Mouse (Mus musculus) cerebellum, postnatal 36 days (tissue): ENCODE data around the gene Lrrn4.

Experiments
- DNase-seq, 2 experiments: peaks; one replicate each; pipeline ENCODE4 v3.0.0; 2021 to 2022; ENCODE audit warnings: mixed read lengths in 2 of 2

The Lrrn4 gene

GRCm38 (mm10) chr2:132880844-132881645, at the start of gene Lrrn4:
TSS of gene Lrrn4 (minus strand) at chr2:132880891.
- DNase-seq, result no peak

GRCm38 (mm10) chr2:132928999-132929398, 48.3 kb upstream of the Lrrn4 start:
- no peak for DNase-seq

GRCm38 (mm10) chr2:132927871-132928270, 47.2 kb upstream of the Lrrn4 start:
- no peak for DNase-seq

GRCm38 (mm10) chr2:132927298-132927697, 46.6 kb upstream of the Lrrn4 start:
- no peak for DNase-seq

- DNase-seq, result no peak
These were observed 42.8 kb upstream of the Lrrn4 start for GRCm38 (mm10) chr2:132923290-132924085.

DNA sequence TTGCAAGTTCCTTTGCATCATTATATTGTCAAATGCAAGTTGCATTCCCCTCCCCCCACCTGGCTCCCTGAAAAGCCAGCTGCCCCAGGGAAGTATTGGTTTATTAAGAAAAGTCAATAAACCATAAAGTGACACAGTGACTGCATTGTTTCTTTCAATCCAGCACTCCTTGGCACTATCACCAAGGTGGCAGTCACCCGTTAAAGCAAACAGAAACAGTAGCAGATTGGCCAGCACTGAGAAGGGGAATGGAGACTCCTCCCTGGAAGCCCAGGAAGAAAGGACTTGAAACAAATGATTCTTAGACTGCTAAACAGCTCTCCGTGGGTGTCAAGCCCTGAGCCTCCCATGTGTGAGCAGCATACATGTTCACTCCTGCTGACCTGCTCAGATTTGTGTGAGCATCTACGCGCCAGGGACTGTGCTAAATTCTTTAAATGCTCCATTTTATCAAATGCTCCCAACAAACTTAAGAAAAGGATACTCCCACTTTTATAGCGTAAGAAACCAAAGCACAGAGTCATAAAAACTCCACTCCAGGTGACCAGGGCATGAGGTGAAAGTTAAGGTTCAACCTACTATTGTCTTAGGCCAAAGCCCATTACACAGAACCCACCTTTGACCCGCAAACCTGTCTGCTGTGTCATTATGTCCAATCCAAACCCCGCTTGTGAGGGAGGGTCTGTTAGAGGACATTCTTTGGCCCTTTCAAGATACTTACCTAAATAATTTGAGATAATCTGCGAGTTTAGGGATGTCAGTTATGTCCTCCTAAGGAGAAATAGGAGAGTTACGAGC, 41.6 kb upstream of the Lrrn4 start:
- no peak for DNase-seq

DNA sequence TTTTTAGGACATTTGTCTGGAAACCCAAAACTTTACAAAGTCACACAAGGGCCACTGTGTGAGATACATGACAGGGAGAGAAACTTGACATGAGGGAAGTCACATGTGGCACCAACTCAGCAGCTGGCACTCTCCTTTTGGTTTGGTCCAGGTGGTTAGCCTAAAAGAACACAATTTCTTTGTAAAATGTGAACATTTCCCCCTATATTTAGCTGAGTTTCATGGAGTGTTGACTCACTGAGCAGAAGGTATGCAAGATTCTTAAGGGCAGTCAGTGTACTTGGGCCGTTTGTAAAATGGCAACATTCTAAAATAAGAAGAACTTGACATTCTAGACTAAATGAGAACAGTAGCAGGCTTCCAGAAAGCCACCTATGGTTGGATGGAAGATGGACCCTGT, 34.1 kb upstream of the Lrrn4 start:
- no peak for DNase-seq

GRCm38 (mm10) chr2:132906763-132907162, 26.1 kb upstream of the Lrrn4 start:
- DNase-seq, result peak; percentile 17 to 54

DNA sequence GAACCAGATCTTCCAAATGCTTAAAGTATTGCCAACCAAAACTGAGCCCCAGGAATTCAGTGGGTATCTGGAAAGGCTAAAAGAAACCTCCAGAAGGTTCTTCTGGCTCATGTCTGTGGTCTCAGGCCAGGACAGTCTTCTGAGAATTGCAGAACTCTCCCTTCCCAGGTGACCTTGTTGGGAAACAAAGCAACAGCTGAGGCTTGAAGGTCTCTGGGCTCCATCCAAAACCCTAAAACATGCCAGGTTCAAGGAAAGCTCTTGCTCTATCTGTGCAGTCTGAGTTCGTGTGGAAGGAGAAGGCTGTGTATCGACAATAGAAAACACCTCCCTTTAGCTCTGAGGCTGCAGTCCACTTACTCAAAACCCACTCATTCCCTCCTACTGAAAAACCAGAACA, 24.3 kb upstream of the Lrrn4 start:
- no peak for DNase-seq

DNA sequence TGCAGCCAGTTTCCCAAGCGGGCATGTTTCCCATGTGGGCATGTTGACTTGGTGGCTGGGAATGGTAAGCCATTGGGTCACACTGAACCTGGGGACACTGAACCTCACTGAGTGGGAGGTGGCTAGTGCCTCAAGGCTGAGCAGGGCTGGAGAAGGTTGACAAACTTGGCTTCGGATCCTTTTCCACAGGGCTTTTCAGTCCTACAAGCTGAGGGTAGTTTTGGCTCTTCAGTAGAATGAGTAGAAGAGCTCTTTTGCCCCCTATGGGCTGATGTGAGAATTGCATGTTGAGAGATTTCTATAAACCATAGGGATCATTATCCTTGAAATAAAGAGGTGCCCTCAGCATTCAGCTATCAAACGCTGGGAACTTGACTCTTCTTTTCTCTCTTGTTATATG, 22.8 kb upstream of the Lrrn4 start:
- peak; percentile 27 to 71 for DNase-seq

DNA sequence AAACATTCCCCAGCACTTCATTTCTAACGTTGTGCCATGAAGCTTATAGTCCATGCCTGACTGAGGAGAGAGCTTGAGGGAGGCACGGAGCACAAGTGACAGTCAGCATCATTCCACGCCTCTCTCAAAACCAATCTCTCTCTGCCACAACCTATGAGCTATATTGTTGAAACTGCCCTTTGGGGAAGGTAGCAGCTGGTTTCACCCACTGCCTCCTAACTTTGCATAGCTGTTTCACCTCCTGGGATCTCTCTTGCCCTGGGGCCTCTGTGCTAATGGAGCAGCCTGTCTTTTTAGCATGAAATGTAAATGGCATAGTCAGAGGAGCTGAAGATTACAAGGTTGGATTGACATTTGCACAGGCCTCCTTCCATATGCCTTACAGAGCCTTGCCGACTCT, 21.4 kb upstream of the Lrrn4 start:
- no peak for DNase-seq

GRCm38 (mm10) chr2:132901636-132902035, 20.9 kb upstream of the Lrrn4 start:
- no peak for DNase-seq

GRCm38 (mm10) chr2:132900596-132900995, 19.9 kb upstream of the Lrrn4 start:
- DNase-seq, result no peak

GRCm38 (mm10) chr2:132898211-132898610, 17.5 kb upstream of the Lrrn4 start:
- DNase-seq, result no peak

DNA sequence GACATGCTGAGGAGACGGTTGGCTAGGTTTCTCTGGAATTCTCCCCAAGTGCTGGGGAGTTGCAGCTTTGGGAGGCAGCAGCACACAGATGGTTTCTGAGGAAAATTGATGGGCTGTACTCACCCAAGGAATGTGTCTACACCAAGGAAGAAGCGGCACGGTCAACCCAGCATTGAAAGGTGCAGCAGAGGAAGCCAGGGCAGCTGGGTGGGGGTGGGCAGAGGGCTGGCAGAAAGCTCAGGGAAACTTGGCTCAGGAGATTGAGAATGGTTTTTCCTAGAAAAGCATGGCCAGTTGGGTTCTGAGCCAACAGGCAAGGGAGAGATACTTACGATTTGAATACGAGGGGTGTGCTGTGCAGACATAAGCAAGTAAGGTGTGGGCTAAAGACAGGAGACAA, 13.1 kb upstream of the Lrrn4 start:
- no peak for DNase-seq

DNA sequence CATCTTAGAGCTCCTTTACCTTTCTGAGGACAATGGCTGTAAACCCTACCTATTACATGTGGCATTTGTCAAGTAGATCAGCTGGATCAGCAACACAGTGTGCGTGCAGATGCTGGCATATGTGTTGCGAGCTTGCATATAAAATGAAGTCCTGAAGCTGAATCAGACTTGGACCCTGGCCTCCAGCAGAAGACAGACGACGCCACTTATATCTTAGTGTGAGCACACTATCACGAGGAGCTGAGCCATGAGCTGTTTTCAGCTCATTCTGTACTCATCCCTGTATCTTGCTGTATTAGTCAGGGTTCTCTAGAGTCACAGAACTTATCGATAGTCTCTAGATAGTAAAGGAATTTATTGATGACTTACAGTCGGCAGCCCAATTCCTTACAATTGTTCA, 4.6 kb upstream of the Lrrn4 start:
- no peak for DNase-seq

DNA sequence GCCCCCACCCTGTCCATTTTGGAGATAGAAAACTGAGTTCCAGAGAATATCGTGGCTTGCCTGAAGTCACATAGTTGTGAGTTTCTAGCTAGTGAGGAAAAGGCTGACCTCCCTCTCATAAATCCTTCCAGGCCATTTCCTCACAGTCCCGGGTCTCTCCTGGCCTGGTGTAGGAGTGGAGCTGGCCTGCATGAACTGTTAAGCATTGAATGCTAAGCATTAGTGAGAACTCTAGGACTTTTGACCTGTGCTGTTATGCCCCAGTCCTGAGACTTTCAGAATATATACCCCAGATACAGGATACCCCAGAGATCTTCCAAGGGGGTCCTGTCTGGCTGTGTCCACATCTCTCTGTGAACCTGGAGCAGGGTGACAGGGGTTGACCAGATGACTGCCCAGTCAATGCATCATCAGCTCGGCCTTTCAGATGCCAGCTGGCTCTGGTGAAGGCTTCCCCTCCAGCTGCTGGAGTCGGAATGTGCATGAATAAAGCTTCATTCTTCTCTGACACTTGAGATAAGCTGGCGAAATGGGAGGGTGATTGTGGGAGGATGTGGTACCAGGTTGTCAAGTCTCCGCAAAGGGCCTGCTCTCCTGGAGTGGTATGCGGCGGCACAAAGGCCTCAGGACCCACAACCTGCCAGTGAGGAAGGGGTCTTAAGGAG, 3.7 kb upstream of the Lrrn4 start:
- no peak for DNase-seq

- peak; percentile 14 to 20 for DNase-seq
These were observed 1.2 kb downstream of the Lrrn4 start for GRCm38 (mm10) chr2:132879261-132880044.

GRCm38 (mm10) chr2:132876991-132877390, 3.7 kb downstream of the Lrrn4 start:
- DNase-seq, result no peak

DNA sequence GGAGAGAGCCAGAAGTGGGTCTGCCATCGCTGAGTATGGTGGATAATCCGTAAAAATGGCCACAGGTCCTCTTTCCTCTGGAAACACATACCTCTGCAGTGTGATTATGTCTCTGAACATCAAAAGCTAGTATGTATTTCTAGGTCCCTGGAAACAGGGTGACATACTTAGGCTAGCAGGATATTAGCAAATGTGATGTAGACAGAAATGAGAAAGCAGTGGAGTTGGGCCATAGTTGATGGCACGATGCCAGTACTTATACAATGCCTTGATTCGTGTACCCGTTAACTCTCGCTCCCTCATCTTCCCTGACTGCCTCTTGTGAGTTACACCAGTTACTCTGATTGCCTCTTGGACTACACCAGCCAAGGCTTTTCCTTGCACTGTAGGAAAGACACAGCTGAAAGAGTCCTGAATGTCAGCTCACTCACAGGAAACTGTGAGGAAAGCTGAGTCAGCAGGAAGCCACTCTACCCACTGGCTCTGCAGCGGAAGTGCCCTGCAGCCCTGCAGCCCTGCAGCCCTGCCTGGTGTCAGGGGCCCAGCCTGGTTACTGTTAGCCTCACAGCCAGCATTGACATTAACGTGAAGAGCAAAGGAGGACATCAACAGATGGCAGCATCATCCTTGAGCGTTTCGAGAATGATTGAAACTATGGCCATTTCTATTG, 6.9 kb downstream of the Lrrn4 start:
- no peak for DNase-seq

GRCm38 (mm10) chr2:132871663-132872062, 9.0 kb downstream of the Lrrn4 start:
- DNase-seq, result no peak
